Mouse (Mus musculus) ES-E14 (cell line): ENCODE data around the gene Ogdhl. TPM values are rescaled to one million over a fixed set of nuclear protein-coding genes. Genes with fewer than 3 reads are reported as not detected.

Source experiments
- DNase-seq: peaks from one replicate; pipeline ENCODE4 v3.0.0-alpha.2; 2013; ENCODE audit warnings: low read depth, low spot score
- H3K27ac ChIP-seq: 2 replicates; pipeline ENCODE4 v1.5.1; 2012; ENCODE audit warnings: low read depth, mild to moderate bottlenecking, low read length, moderate library complexity, mixed read lengths; ENCODE audit not compliant: poor library complexity, insufficient read depth, severe bottlenecking
- H3K36me3 ChIP-seq: 2 replicates; pipeline ENCODE4 v1.6.1; 2012; ENCODE audit warnings: mild to moderate bottlenecking, low read length, moderate library complexity, mixed read lengths; ENCODE audit not compliant: control insufficient read depth, poor library complexity, insufficient read depth, severe bottlenecking
- H3K4me1 ChIP-seq, 2 experiments: fragments of 150-350 bp in 1 of 2; sonication (generic) in 1 of 2; 2 replicates each; pipeline ENCODE4 v1.6.1; 2012; ENCODE audit warnings: low read length in 2 of 2, mild to moderate bottlenecking in 1 of 2, mixed read lengths in 1 of 2; ENCODE audit not compliant: control insufficient read depth in 2 of 2, insufficient read depth in 2 of 2, poor library complexity in 1 of 2
- H3K4me3 ChIP-seq, 2 experiments: fragments of 150-350 bp in 1 of 2; sonication (generic) in 1 of 2; 2 replicates each; pipeline ENCODE4 v1.5.1; 2012; ENCODE audit warnings: low read length in 2 of 2, low read depth in 1 of 2, mild to moderate bottlenecking in 1 of 2, mixed read lengths in 1 of 2; ENCODE audit not compliant: insufficient read depth in 1 of 2, poor library complexity in 1 of 2, severe bottlenecking in 1 of 2
- H3K9ac ChIP-seq: 2 replicates; pipeline ENCODE4 v1.6.1; 2012; ENCODE audit warnings: low read depth, mild to moderate bottlenecking, low read length, mixed read lengths; ENCODE audit not compliant: poor library complexity, insufficient read depth, severe bottlenecking
- H3K9me3 ChIP-seq: fragments of 150-350 bp; sonication (generic); 2 replicates; pipeline ENCODE4 v1.6.1; 2012; ENCODE audit warnings: low read depth, mild to moderate bottlenecking, low read length; ENCODE audit not compliant: control insufficient read depth, insufficient read depth
- CHD2 ChIP-seq: IDR thresholded peaks from 2 replicates; pipeline ENCODE4 v1.6.1; 2014; ENCODE audit warnings: mild to moderate bottlenecking, low read depth, low read length, inconsistent platforms
- HCFC1 ChIP-seq: IDR thresholded peaks from 2 replicates; pipeline ENCODE4 v1.6.1; 2012; ENCODE audit warnings: low read length, inconsistent platforms, borderline replicate concordance; ENCODE audit not compliant: insufficient read depth
- MAFK ChIP-seq: IDR thresholded peaks from 2 replicates; pipeline ENCODE4 v1.6.1; 2014; ENCODE audit warnings: mild to moderate bottlenecking, low read depth, low read length, inconsistent platforms; ENCODE audit not compliant: insufficient read depth
- ZC3H11A ChIP-seq: IDR thresholded peaks from 2 replicates; pipeline ENCODE4 v1.6.1; 2012; ENCODE audit warnings: low read depth, mild to moderate bottlenecking, inconsistent platforms, low read length, borderline replicate concordance
- ZNF384 ChIP-seq: IDR thresholded peaks from 2 replicates; pipeline ENCODE4 v1.6.1; 2012; ENCODE audit warnings: low read depth, low read length, inconsistent platforms
- in situ Hi-C, 2 experiments: fragments of 600-800 bp; cut with MboI; formaldehyde crosslinking; loops; one replicate each; pipeline ENCODE4 v1.15.1; 2025; ENCODE audit warnings: low sequenced_read_pairs in 2 of 2, inconsistent platforms in 1 of 2; ENCODE audit not compliant: unreplicated experiment in 2 of 2
- total RNA-seq: library from RNA; depleted of rRNA; stranded (reverse); fragments of 300-350 nt; gene quantifications from 2 replicates; pipeline ENCODE4 v1.2.3, GENCODE M21; 2012

Gene Ogdhl
- total RNA-seq, 1 experiment: 46.6 TPM

GRCm38 (mm10) chr14:32332515-32333445 lies 11.0 kb downstream of the Ogdhl start:
- in situ Hi-C loops: no loop called here
- no peaks in the 10 kb centered on the region for H3K9me3 ChIP-seq

GRCm38 (mm10) chr14:32336021-32336420 lies 14.2 kb downstream of the Ogdhl start:
- in situ Hi-C loops: no loop called here
- Histone ChIP-seq H3K4me1 (no peaks in the 10 kb centered on the region), H3K9ac (no peak overlapping the region), H3K36me3 (peaks cover 83% of the 10 kb centered on the region), H3K27ac (no peak overlapping the region), H3K4me3 (no peak overlapping the region), H3K9me3 (no peaks in the 10 kb centered on the region)
- DNase-seq: no peak
- TF ChIP-seq ZNF384 (no peak), ZC3H11A (no peak), MAFK (no peak), CHD2 (no peak), HCFC1 (no peak)

More at GRCm38 (mm10) chr14:32332515-32333445, 11.0 kb downstream of the Ogdhl start:
- no peak overlapping the region for H3K27ac ChIP-seq
- H3K4me3 ChIP-seq: no peak overlapping the region
- TF ChIP-seq ZC3H11A: no peak
- H3K9ac ChIP-seq: no peak overlapping the region
- H3K36me3 ChIP-seq: peaks cover 55% of the 10 kb centered on the region
- no peaks in the 10 kb centered on the region for H3K4me1 ChIP-seq
- no peak for DNase-seq

- H3K9ac ChIP-seq: no peak overlapping the region
- H3K27ac ChIP-seq: no peak overlapping the region
- in situ Hi-C loops: no loop called here
- no peak overlapping the region for H3K4me3 ChIP-seq
- TF ChIP-seq CHD2 (no peak), HCFC1 (no peak), MAFK (no peak), ZNF384 (no peak), ZC3H11A (no peak)
- no peaks in the 10 kb centered on the region for H3K4me1 ChIP-seq
- DNase-seq: no peak
- H3K9me3 ChIP-seq: no peaks in the 10 kb centered on the region
- peaks cover 86% of the 10 kb centered on the region for H3K36me3 ChIP-seq
Observed at GRCm38 (mm10) chr14:32336547-32336946, 14.7 kb downstream of the Ogdhl start.

- in situ Hi-C loops: no loop called here
- Histone ChIP-seq H3K9ac (no peak overlapping the region), H3K9me3 (no peaks in the 10 kb centered on the region), H3K4me3 (no peak overlapping the region), H3K36me3 (peaks cover 88% of the 10 kb centered on the region), H3K4me1 (no peaks in the 10 kb centered on the region), H3K27ac (no peak overlapping the region)
- DNase-seq: no peak
- TF ChIP-seq ZC3H11A: no peak
- TF ChIP-seq ZNF384: no peak
- TF ChIP-seq HCFC1: no peak
- no peak for TF ChIP-seq MAFK
- no peak for TF ChIP-seq CHD2
Observed at GRCm38 (mm10) chr14:32341823-32342222, 20.0 kb downstream of the Ogdhl start.

GRCm38 (mm10) chr14:32344176-32344575 lies 22.4 kb downstream of the Ogdhl start:
- in situ Hi-C loops: no loop called here
- Histone ChIP-seq H3K4me3 (no peak overlapping the region), H3K4me1 (no peaks in the 10 kb centered on the region), H3K36me3 (peaks cover 81% of the 10 kb centered on the region), H3K27ac (no peak overlapping the region), H3K9ac (no peak overlapping the region), H3K9me3 (no peaks in the 10 kb centered on the region)
- TF ChIP-seq ZNF384: no peak
- no peak for TF ChIP-seq HCFC1
- no peak for TF ChIP-seq MAFK
- TF ChIP-seq CHD2: no peak
- no peak for TF ChIP-seq ZC3H11A
- no peak for DNase-seq
